Mouse (Mus musculus) ES-Bruce4 (cell line): Measurements from ENCODE around the gene Mcoln1.

Experiments used
- CTCF ChIP-seq: IDR thresholded peaks from one replicate; pipeline ENCODE4 v1.8.1; 2011; ENCODE audit warnings: low read depth, low read length
- EP300 ChIP-seq: IDR thresholded peaks from 2 replicates; pipeline ENCODE4 v1.6.1; 2011; ENCODE audit warnings: low read depth, low read length; ENCODE audit not compliant: insufficient read depth
- POLR2A ChIP-seq: IDR thresholded peaks from one replicate; pipeline ENCODE4 v1.8.1; 2011; ENCODE audit warnings: low read length; ENCODE audit not compliant: insufficient read depth

DNA sequence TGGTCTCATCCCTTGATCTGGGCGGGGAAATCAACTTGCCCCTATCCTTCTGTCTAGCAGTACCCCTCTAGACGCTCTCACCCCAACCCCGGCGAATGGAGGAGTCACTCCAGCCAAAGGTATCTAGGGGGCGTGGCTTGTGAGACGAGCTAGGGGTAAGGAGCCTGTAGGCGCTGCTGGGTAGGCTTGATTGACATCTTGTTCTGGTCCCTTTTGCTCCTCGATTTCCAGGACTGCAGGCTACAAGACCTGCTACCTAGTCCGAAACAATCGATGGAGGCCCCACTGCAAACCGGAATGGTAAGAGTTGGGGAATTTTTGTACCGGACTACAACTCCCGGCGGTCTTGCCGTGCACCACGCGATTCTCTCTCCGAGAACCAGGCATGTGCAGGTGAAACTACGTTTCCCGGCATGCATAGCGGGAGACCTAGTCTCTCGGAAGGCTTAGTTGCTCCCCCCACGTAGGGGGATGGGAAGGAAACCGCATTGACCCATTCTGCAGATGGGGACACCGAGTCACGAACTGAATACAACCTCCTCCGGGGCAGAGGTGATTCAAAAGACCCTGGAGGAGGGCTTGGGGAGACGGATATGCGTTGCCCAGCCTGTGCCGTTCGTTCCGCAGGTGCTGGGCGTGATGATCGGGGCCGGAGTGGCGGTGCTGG is 16.3 kb downstream of the Mcoln1 start:
- TF ChIP-seq POLR2A = no peak
- no peak for TF ChIP-seq CTCF
- TF ChIP-seq EP300 = no peak
